Mouse (Mus musculus): ENCODE results near the gene Prpf40b. TPM values are rescaled to one million over a fixed set of nuclear protein-coding genes. Genes with fewer than 3 reads are reported as not detected.
A peak's percentile ranks its signal among the peaks of the same experiment; 100 is the strongest.

Gene Prpf40b
- polyA plus RNA-seq, 1 experiment from 2014 or later = 130 TPM

DNA sequence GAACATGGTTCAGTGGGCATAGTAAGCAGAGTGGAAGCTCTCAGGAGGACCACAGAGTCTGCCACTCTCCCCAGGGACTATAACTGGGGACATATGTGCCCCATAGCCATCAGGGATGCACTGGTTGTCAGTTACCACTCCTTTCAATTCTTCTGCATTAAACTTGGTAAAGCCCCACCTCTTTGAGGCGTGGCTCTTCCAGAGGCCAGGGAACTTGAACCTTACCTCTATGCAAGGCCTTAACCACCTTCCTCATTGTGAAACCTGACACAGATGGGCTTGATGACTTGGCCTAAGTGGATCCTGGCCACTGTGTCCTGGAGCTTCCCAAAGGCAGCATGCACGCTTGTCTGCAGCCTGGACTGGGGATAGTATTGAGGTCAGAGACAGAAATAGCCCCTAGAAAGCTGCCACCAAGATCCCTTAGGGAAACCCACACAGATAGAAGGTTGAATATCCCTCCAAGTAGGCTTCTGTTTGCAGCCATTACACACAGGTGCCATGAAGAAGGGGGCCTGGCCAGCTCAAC is 40.3 kb upstream of the Prpf40b start:
- WGBS = 79% methylated on average over 2 of the region's 2 CpGs
- no peaks in the 10 kb centered on the region for H3K36me3 ChIP-seq (ENCODE audit: control insufficient read depth, insufficient read depth, low read length)
- H3K4me2 ChIP-seq (ENCODE audit: low read length) = no peak overlapping the region
- no peaks in the 10 kb centered on the region for H3K27me3 ChIP-seq (ENCODE audit: control insufficient read depth, insufficient read depth, low read depth, low read length)
- peaks cover 12% of the 10 kb centered on the region for H3K4me1 ChIP-seq (ENCODE audit: control insufficient read depth, insufficient read depth, low read length)
- H3K9me3 ChIP-seq (replicated peaks; ENCODE audit: control insufficient read depth, low read length, poor library complexity, severe bottlenecking) = no peaks in the 10 kb centered on the region
- no peak overlapping the region for H3K9ac ChIP-seq (ENCODE audit: low read depth, low read length)
- ATAC-seq = no peak
- H3K27ac ChIP-seq (ENCODE audit: low read length) = no peak overlapping the region
- H3K4me3 ChIP-seq (ENCODE audit: low read depth, low read length) = no peak overlapping the region

DNA sequence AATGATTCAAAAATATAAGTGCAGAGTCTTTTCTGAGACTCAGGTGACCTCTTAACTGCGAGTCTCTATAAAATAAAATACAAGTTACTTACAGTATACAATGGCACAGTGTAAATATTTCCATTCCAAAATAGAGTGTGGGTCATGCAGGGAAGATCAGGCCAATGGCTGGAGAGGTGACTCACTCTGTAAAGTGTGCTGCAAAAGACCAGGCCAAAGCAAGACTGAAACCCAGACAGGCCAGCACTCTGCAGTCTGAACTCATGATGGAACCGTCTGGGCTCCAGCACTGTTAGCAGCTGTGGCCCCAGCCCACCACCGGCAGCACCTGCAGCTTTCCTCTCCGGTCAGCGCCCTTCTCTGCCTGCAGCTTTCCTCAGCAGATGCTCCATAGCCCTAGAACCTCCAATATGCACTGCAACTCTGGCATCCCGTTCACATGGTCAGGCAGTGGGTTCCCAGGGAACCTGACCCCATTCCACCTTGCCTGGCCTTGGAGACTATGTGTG is 39.6 kb upstream of the Prpf40b start:
- Histone ChIP-seq H3K4me3 (ENCODE audit: low read depth, low read length) (no peak overlapping the region), H3K4me1 (ENCODE audit: control insufficient read depth, insufficient read depth, low read length) (peaks cover 12% of the 10 kb centered on the region), H3K4me2 (ENCODE audit: low read length) (no peak overlapping the region), H3K27me3 (ENCODE audit: control insufficient read depth, insufficient read depth, low read depth, low read length) (no peaks in the 10 kb centered on the region), H3K36me3 (ENCODE audit: control insufficient read depth, insufficient read depth, low read length) (no peaks in the 10 kb centered on the region), H3K9me3 (replicated peaks; ENCODE audit: control insufficient read depth, low read length, poor library complexity, severe bottlenecking) (no peaks in the 10 kb centered on the region), H3K9ac (ENCODE audit: low read depth, low read length) (no peak overlapping the region), H3K27ac (ENCODE audit: low read length) (no peak overlapping the region)
- no peak for ATAC-seq
- WGBS = 85% methylated on average over 6 of the region's 6 CpGs

DNA sequence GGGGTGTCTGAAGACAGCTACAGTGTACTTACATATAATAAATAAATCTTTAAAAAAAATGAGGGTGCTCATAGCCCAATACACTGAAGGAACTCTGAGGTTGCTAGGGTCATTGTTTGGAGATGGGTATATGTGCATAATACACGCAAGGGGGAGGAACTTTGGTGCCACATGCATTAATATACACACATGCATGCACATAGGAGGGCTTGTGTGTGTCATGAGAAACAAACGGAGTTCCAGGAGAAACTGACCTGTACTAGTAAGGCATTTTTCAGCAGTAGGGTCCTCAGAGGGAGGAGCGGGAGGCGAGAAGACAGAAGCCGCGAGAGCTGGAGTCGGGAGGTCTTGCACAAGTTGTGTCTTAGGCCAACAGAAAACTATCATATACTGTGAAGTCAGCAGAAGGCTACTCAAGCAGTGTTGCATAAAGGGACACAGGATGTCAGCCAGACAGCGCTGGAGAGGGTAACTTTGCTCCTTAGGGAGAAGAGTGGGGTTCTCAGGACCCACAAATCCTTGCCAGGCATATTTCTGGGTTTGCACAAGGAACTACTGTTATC is 35.6 kb upstream of the Prpf40b start:
- H3K4me2 ChIP-seq (ENCODE audit: low read length) = peak overlapping the region; percentile 39
- H3K36me3 ChIP-seq (ENCODE audit: control insufficient read depth, insufficient read depth, low read length) = no peaks in the 10 kb centered on the region
- no peaks in the 10 kb centered on the region; the same call in 1 of the 2 replicates for H3K4me1 ChIP-seq (ENCODE audit: control insufficient read depth, insufficient read depth, low read length)
- no peak overlapping the region for H3K27ac ChIP-seq (ENCODE audit: low read length)
- no peak overlapping the region for H3K9ac ChIP-seq (ENCODE audit: low read depth, low read length)
- no peaks in the 10 kb centered on the region for H3K27me3 ChIP-seq (ENCODE audit: control insufficient read depth, insufficient read depth, low read depth, low read length)
- no peak overlapping the region; the same call in 1 of the 2 replicates for H3K4me3 ChIP-seq (ENCODE audit: low read depth, low read length)
- WGBS = 70% methylated on average over 8 of the region's 8 CpGs
- H3K9me3 ChIP-seq (replicated peaks; ENCODE audit: control insufficient read depth, low read length, poor library complexity, severe bottlenecking) = no peaks in the 10 kb centered on the region
- ATAC-seq = peak; percentile 61; the same call in 1 of the 2 replicates

DNA sequence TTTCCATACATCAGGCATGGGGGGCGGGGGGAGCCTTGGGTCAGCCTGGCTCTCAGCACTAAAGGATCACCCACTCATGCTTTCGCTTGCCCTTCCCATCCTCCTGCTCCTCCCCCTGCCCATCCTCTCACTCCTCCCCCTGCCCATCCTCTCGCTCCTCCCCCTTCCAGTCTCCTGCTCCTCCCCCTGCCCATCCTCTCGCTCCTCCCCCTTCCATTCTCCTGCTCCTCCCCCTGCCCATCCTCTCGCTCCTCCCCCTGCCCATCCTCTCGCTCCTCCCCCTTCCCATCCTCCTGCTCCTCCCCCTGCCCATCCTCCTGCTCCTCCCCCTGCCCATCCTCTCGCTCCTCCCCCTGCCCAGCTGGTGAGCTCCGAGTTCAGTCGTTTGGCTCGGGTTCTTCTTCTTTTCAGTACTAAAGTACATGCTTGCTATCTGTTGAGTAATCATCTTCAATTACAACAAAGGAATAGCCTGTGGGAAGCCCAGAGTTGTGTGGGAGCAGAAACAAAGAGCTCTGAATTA is 35.1 kb upstream of the Prpf40b start:
- Histone ChIP-seq H3K4me1 (ENCODE audit: control insufficient read depth, insufficient read depth, low read length) (no peaks in the 10 kb centered on the region; the same call in 1 of the 2 replicates), H3K36me3 (ENCODE audit: control insufficient read depth, insufficient read depth, low read length) (no peaks in the 10 kb centered on the region), H3K27ac (ENCODE audit: low read length) (no peak overlapping the region), H3K9me3 (replicated peaks; ENCODE audit: control insufficient read depth, low read length, poor library complexity, severe bottlenecking) (no peaks in the 10 kb centered on the region), H3K4me3 (ENCODE audit: low read depth, low read length) (peak overlapping the region; percentile 22), H3K4me2 (ENCODE audit: low read length) (peak overlapping the region; percentile 39), H3K27me3 (ENCODE audit: control insufficient read depth, insufficient read depth, low read depth, low read length) (no peaks in the 10 kb centered on the region), H3K9ac (ENCODE audit: low read depth, low read length) (0 out of 2 replicates have a peak overlapping the region, but pooled peaks have one; percentile 30)
- WGBS = under 1% methylated on average over 6 of the region's 10 CpGs
- peak; percentile 43; the same call in 1 of the 2 replicates for ATAC-seq

DNA sequence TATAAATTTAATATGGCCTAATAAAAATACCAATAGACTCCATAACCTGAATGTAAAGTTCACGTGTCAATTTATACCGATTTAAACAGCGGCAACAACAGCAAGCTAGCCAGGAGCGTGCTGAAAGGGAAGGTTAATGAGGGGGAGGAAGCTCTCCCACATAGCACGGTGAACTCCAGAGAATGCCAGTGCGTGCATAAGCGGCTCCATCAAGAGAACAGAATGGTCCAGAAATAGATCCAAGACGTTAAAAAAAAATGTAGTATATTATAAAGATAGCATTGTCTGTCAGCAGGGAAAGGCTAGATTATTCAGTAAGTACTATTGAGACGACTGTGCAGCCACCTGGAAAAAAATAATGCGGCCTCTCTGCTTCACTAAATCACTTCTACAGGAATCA is 32.2 kb upstream of the Prpf40b start:
- H3K36me3 ChIP-seq (ENCODE audit: control insufficient read depth, insufficient read depth, low read length) = no peaks in the 10 kb centered on the region
- no peaks in the 10 kb centered on the region for H3K27me3 ChIP-seq (ENCODE audit: control insufficient read depth, insufficient read depth, low read depth, low read length)
- no peak for ATAC-seq
- no peak overlapping the region for H3K4me3 ChIP-seq (ENCODE audit: low read depth, low read length)
- H3K27ac ChIP-seq (ENCODE audit: low read length) = peak overlapping the region; percentile 25; the same call in 1 of the 2 replicates
- no peak overlapping the region for H3K4me2 ChIP-seq (ENCODE audit: low read length)
- no peaks in the 10 kb centered on the region; the same call in 1 of the 2 replicates for H3K4me1 ChIP-seq (ENCODE audit: control insufficient read depth, insufficient read depth, low read length)
- 48% methylated on average over 10 of the region's 10 CpGs for WGBS
- no peak overlapping the region; the same call in 1 of the 2 replicates for H3K9ac ChIP-seq (ENCODE audit: low read depth, low read length)
- no peaks in the 10 kb centered on the region for H3K9me3 ChIP-seq (replicated peaks; ENCODE audit: control insufficient read depth, low read length, poor library complexity, severe bottlenecking)

DNA sequence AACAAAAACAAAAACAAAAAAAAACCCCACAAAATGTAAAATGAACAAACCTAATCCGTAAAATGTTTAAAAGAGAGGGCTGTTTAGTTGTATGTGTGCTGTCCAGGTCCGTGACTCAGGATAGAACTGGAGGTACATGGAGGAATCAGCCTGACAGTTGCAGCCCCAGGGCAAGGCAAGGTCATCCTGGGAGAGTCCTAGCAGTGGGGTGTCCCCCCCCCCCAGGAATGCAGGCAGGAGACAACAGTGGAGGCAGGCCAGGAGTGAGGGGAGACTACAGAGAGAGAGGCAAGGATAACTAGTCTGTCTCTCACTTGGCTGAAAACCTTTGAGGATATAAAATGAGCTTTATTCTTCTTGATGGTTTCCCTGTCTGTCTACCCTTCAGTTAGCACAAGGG is 30.5 kb upstream of the Prpf40b start:
- no peak for ATAC-seq
- Histone ChIP-seq H3K9ac (ENCODE audit: low read depth, low read length) (no peak overlapping the region), H3K27ac (ENCODE audit: low read length) (no peak overlapping the region), H3K4me3 (ENCODE audit: low read depth, low read length) (no peak overlapping the region), H3K4me1 (ENCODE audit: control insufficient read depth, insufficient read depth, low read length) (no peaks in the 10 kb centered on the region; the same call in 1 of the 2 replicates), H3K36me3 (ENCODE audit: control insufficient read depth, insufficient read depth, low read length) (no peaks in the 10 kb centered on the region), H3K4me2 (ENCODE audit: low read length) (no peak overlapping the region), H3K27me3 (ENCODE audit: control insufficient read depth, insufficient read depth, low read depth, low read length) (no peaks in the 10 kb centered on the region), H3K9me3 (replicated peaks; ENCODE audit: control insufficient read depth, low read length, poor library complexity, severe bottlenecking) (no peaks in the 10 kb centered on the region)
- 76% methylated on average over 2 of the region's 2 CpGs for WGBS

DNA sequence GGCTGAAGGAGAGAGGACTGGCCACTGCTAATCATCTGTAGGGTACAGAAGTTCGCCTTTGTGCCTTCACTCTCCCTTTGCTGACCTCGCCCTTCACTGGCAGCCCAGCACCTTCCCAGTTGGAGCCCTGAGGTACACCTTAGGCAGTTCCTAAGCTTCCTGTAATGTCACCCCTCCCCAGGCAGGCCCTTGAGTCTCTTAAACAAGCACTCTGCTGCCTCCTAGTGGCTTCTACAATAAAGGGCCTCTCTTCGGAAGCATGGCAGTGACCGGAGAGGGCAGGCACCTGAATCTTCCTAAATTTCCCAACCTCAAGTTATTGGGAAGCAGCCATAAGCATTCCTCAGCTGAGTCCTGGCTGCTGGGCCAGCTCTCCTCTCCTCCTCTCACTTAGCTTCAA is 29.2 kb upstream of the Prpf40b start:
- Histone ChIP-seq H3K4me1 (ENCODE audit: control insufficient read depth, insufficient read depth, low read length) (no peaks in the 10 kb centered on the region), H3K27me3 (ENCODE audit: control insufficient read depth, insufficient read depth, low read depth, low read length) (no peaks in the 10 kb centered on the region), H3K9ac (ENCODE audit: low read depth, low read length) (no peak overlapping the region), H3K36me3 (ENCODE audit: control insufficient read depth, insufficient read depth, low read length) (no peaks in the 10 kb centered on the region), H3K4me3 (ENCODE audit: low read depth, low read length) (no peak overlapping the region), H3K9me3 (replicated peaks; ENCODE audit: control insufficient read depth, low read length, poor library complexity, severe bottlenecking) (no peaks in the 10 kb centered on the region), H3K4me2 (ENCODE audit: low read length) (no peak overlapping the region), H3K27ac (ENCODE audit: low read length) (no peak overlapping the region)
- ATAC-seq = no peak
- WGBS = 23% methylated on average over 4 of the region's 4 CpGs

DNA sequence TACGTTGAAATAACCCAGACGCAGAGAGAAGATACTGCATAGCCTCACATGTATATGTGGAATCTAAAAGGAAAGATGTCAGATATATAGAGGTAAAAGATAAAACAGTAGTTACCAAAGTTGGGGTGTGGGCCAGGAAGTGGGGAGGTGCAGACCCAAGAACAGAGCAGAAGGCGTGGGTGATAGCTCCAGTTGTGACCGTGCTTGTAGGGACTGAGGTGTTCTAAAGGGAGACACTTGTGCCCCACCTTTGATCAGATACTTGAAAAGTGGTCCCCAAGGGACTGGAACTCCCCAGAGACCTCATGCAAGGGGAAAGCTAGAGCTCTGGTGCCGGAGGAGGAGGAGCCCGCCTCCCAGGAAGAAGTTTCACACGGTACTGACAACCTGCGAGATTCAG is 18.8 kb upstream of the Prpf40b start:
- 85% methylated on average over 8 of the region's 8 CpGs for WGBS

DNA sequence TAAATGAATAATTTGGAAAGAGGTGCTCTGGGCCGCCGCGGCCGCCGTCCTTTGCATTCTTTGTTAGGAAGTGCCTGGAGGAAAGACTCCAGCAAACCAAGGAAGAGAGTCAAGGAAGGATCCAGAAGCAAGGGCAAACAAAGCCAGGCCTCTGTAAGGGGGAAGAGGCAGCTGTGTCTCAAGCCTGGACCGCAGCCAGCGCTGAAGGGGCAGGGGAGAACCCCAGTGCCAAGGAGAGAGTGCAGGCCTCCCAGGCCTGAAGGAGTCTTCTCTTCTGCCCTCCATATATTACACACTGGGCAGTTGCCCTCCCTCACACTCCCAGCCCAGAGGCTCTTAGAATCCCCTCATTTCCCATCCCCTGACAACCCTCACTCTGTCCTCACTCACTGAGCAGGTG is 16.6 kb upstream of the Prpf40b start:
- H3K4me3 ChIP-seq (ENCODE audit: low read depth, low read length) = no peak overlapping the region
- 86% methylated on average over 7 of the region's 7 CpGs for WGBS
- H3K4me2 ChIP-seq (ENCODE audit: low read length) = no peak overlapping the region
- no peaks in the 10 kb centered on the region for H3K4me1 ChIP-seq (ENCODE audit: control insufficient read depth, insufficient read depth, low read length)
- H3K27ac ChIP-seq (ENCODE audit: low read length) = no peak overlapping the region
- H3K9me3 ChIP-seq (replicated peaks; ENCODE audit: control insufficient read depth, low read length, poor library complexity, severe bottlenecking) = no peaks in the 10 kb centered on the region
- ATAC-seq = no peak
- no peak overlapping the region for H3K9ac ChIP-seq (ENCODE audit: low read depth, low read length)
- no peaks in the 10 kb centered on the region for H3K36me3 ChIP-seq (ENCODE audit: control insufficient read depth, insufficient read depth, low read length)
- H3K27me3 ChIP-seq (ENCODE audit: control insufficient read depth, insufficient read depth, low read depth, low read length) = no peaks in the 10 kb centered on the region

More for the DNA sequence above, 18.8 kb upstream of the Prpf40b start:
- ATAC-seq = no peak
- Histone ChIP-seq H3K36me3 (ENCODE audit: control insufficient read depth, insufficient read depth, low read length) (no peaks in the 10 kb centered on the region), H3K27me3 (ENCODE audit: control insufficient read depth, insufficient read depth, low read depth, low read length) (no peaks in the 10 kb centered on the region), H3K9ac (ENCODE audit: low read depth, low read length) (no peak overlapping the region), H3K4me1 (ENCODE audit: control insufficient read depth, insufficient read depth, low read length) (no peaks in the 10 kb centered on the region), H3K4me3 (ENCODE audit: low read depth, low read length) (no peak overlapping the region), H3K4me2 (ENCODE audit: low read length) (no peak overlapping the region), H3K9me3 (replicated peaks; ENCODE audit: control insufficient read depth, low read length, poor library complexity, severe bottlenecking) (no peaks in the 10 kb centered on the region), H3K27ac (ENCODE audit: low read length) (no peak overlapping the region)
